Mouse (Mus musculus) intestine, postnatal 0 days (tissue): Measurements from ENCODE around the gene Shisal1. TPM values are rescaled to one million over a fixed set of nuclear protein-coding genes. Genes with fewer than 3 reads are reported as not detected.

Source experiments
- ATAC-seq: fragments of 200-750 bp; cut with Nextera tagmentation; 2 replicates; pipeline ENCODE4 v1.8.0; 2017; ENCODE audit warnings: mild to moderate bottlenecking, moderate TSS enrichment, moderate library complexity
- H3K27ac ChIP-seq: fragments of 300-500 bp; sonication (generic); 2 replicates; pipeline ENCODE4 v1.5.1; 2014; ENCODE audit warnings: mild to moderate bottlenecking, low read depth, low read length, moderate library complexity
- H3K27me3 ChIP-seq: fragments of 300-500 bp; sonication (generic); replicated peaks from 2 replicates; pipeline ENCODE4 v1.6.1; 2014; ENCODE audit warnings: low read length, mixed read lengths; ENCODE audit not compliant: control insufficient read depth, insufficient read depth
- H3K36me3 ChIP-seq: fragments of 300-500 bp; sonication (generic); 2 replicates; pipeline ENCODE4 v1.6.1; 2014; ENCODE audit warnings: mild to moderate bottlenecking, moderate library complexity; ENCODE audit not compliant: control insufficient read depth, insufficient read depth
- H3K4me1 ChIP-seq: fragments of 300-500 bp; sonication (generic); replicated peaks from 2 replicates; pipeline ENCODE4 v1.6.1; 2014; ENCODE audit warnings: antibody characterized with exemption, low read length, mixed read lengths; ENCODE audit not compliant: control insufficient read depth, insufficient read depth
- H3K4me2 ChIP-seq: fragments of 300-500 bp; sonication (generic); replicated peaks from 2 replicates; pipeline ENCODE4 v1.6.1; 2014; ENCODE audit warnings: low read depth, mild to moderate bottlenecking, moderate library complexity
- H3K4me3 ChIP-seq: fragments of 300-500 bp; sonication (generic); 2 replicates; pipeline ENCODE4 v1.5.1; 2014; ENCODE audit warnings: low read depth, low read length
- H3K9ac ChIP-seq: fragments of 300-500 bp; sonication (generic); 2 replicates; pipeline ENCODE4 v1.6.1; 2014; ENCODE audit warnings: mild to moderate bottlenecking, low read depth, low read length
- H3K9me3 ChIP-seq: fragments of 300-500 bp; sonication (generic); 2 replicates; pipeline ENCODE4 v1.6.1; 2016; ENCODE audit warnings: mixed run types; ENCODE audit not compliant: control insufficient read depth
- CTCF ChIP-seq: sonication (generic); IDR thresholded peaks from 2 replicates; pipeline ENCODE4 v1.5.1; 2016; ENCODE audit warnings: low read depth, mild to moderate bottlenecking, control low read depth, antibody characterized with exemption, moderate library complexity
- WGBS: fragments of 180-500 bp; shearing (Covaris S2); extraction: QIAGEN DNeasy Blood & Tissue Kit; methylation state at CpG from one replicate; pipeline ENCODE4 v1.1.7; 2014; 5-methylcytosine and 5-hydroxymethylcytosine counted together
- polyA plus RNA-seq: library from polyadenylated mRNA; unstranded; fragments of >200 nt; fragmentation: Nextera tagmentation; extraction: Ambion mirVana; gene quantifications from 2 replicates; pipeline ENCODE4 v1.2.1, GENCODE M21; 2015

Gene Shisal1
- polyA plus RNA-seq, 1 experiment from 2014 or later = 0.70 TPM

DNA sequence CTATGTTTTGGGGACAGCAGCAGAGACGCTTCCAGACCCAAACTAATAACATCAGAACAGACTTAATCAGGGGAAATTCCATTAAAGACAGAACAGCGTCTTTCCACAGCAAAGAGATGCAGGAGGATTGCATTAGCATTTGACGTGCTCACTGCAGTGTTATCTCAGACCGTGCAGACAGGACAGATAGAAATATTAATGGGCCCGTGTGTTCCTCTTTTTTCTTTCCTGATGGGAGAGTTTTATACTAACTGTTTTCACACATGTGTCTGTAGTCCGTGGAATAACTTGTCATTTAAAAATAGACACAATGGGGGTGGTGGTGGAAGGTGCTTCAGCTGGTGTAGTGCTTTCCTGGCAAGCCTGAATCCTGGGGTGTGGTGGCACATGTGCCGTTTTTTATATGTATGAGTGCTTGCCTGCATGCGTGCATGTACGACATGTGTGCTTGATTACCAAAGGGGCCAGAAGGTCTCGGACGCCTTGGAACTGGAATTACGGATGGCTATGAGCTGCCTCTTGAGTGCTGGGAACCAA lies 110.5 kb downstream of the Shisal1 start:
- H3K27me3 ChIP-seq = no peaks in the 10 kb centered on the region
- H3K4me3 ChIP-seq = no peak overlapping the region
- H3K4me2 ChIP-seq = no peak overlapping the region
- no peak overlapping the region for H3K9ac ChIP-seq
- ATAC-seq = no peak
- no peak overlapping the region for H3K27ac ChIP-seq
- TF ChIP-seq CTCF = no peak
- no peaks in the 10 kb centered on the region for H3K4me1 ChIP-seq
- H3K36me3 ChIP-seq = no peaks in the 10 kb centered on the region
- WGBS = 73% methylated on average over 12 of the region's 12 CpGs
- no peaks in the 10 kb centered on the region for H3K9me3 ChIP-seq

GRCm38 (mm10) chr15:84331066-84331612 lies 115.8 kb downstream of the Shisal1 start:
- Histone ChIP-seq H3K9ac (no peak overlapping the region), H3K4me2 (no peak overlapping the region), H3K4me1 (no peaks in the 10 kb centered on the region), H3K9me3 (no peaks in the 10 kb centered on the region), H3K27ac (no peak overlapping the region), H3K36me3 (no peaks in the 10 kb centered on the region), H3K27me3 (no peaks in the 10 kb centered on the region), H3K4me3 (no peak overlapping the region)
- 75% methylated on average over 4 of the region's 4 CpGs for WGBS
- no peak for TF ChIP-seq CTCF
- no peak for ATAC-seq

GRCm38 (mm10) chr15:84329940-84330339 lies 117.0 kb downstream of the Shisal1 start:
- Histone ChIP-seq H3K9me3 (no peaks in the 10 kb centered on the region), H3K36me3 (no peaks in the 10 kb centered on the region), H3K9ac (no peak overlapping the region), H3K4me3 (no peak overlapping the region), H3K4me1 (no peaks in the 10 kb centered on the region), H3K27ac (no peak overlapping the region), H3K27me3 (no peaks in the 10 kb centered on the region), H3K4me2 (no peak overlapping the region)
- no peak for TF ChIP-seq CTCF
- no peak for ATAC-seq
- WGBS = 89% methylated on average over 8 of the region's 8 CpGs

Other genes starting within 250 kb of the Shisal1 start
- 2.6 and 2.8 TPM in 2 replicates for gene Parvb, start 215.1 kb downstream of the Shisal1 start, polyA plus RNA-seq
- 1.1 and 1.2 TPM in 2 replicates for gene Parvg, start 123.1 kb downstream of the Shisal1 start, polyA plus RNA-seq
- 3.0 and 3.7 TPM in 2 replicates for gene Rtl6, start 110.7 kb upstream of the Shisal1 start, polyA plus RNA-seq
- gene Prr5, start 222.5 kb upstream of the Shisal1 start, polyA plus RNA-seq = 68.5 and 83.0 TPM in 2 replicates